Mouse (Mus musculus) liver, postnatal 0 days (tissue): ENCODE measurements at regions not wholly inside any gene's neighbourhood (a gene's known extent, or its start where the extent isn't known, plus 50 kb on each side); places are given as distances from the start of the nearest gene placed in this dataset.

Source experiments
- ATAC-seq: fragments of 200-750 bp; cut with Nextera tagmentation; 2 replicates; pipeline ENCODE4 v1.8.0; 2017; ENCODE audit warnings: mild to moderate bottlenecking, moderate library complexity
- DNase-seq: peaks from one replicate; pipeline ENCODE4 v3.0.0-alpha.2; 2016
- H3K27ac ChIP-seq: fragments of 300-500 bp; sonication (generic); 2 replicates; pipeline ENCODE4 v1.5.1; 2014; ENCODE audit warnings: antibody characterized with exemption, moderate library complexity, mild to moderate bottlenecking, low read depth
- H3K27me3 ChIP-seq: fragments of 300-500 bp; sonication (generic); 2 replicates; pipeline ENCODE4 v1.6.1; 2014; ENCODE audit warnings: low read length, control low read depth, mixed read lengths; ENCODE audit not compliant: insufficient read depth
- H3K36me3 ChIP-seq: fragments of 300-500 bp; sonication (generic); replicated peaks from 2 replicates; pipeline ENCODE4 v1.6.1; 2014; ENCODE audit warnings: mild to moderate bottlenecking, control low read depth, low read length, moderate library complexity, mixed read lengths; ENCODE audit not compliant: insufficient read depth
- H3K4me1 ChIP-seq: fragments of 300-500 bp; sonication (generic); 2 replicates; pipeline ENCODE4 v1.6.1; 2014; ENCODE audit warnings: antibody characterized with exemption, mild to moderate bottlenecking, control low read depth; ENCODE audit not compliant: insufficient read depth
- H3K4me2 ChIP-seq: fragments of 300-500 bp; sonication (generic); 2 replicates; pipeline ENCODE4 v1.6.1; 2014; ENCODE audit warnings: low read depth, mild to moderate bottlenecking, low read length, moderate library complexity, mixed read lengths
- H3K4me3 ChIP-seq: fragments of 300-500 bp; sonication (generic); 2 replicates; pipeline ENCODE4 v1.5.1; 2014; ENCODE audit warnings: low read depth, low read length
- H3K9ac ChIP-seq: fragments of 300-500 bp; sonication (generic); replicated peaks from 2 replicates; pipeline ENCODE4 v1.6.1; 2014; ENCODE audit warnings: mild to moderate bottlenecking, moderate library complexity
- H3K9me3 ChIP-seq: fragments of 300-500 bp; sonication (generic); 2 replicates; pipeline ENCODE4 v1.6.1; 2016; ENCODE audit warnings: mild to moderate bottlenecking, control low read depth, low read length, mixed read lengths
- CTCF ChIP-seq: sonication (generic); IDR thresholded peaks from 2 replicates; pipeline ENCODE4 v1.5.1; 2016; ENCODE audit warnings: antibody characterized with exemption, low read depth
- EP300 ChIP-seq: IDR thresholded peaks from 2 replicates; pipeline ENCODE4 v1.6.1; 2016; ENCODE audit warnings: antibody characterized with exemption, low read depth, mild to moderate bottlenecking
- WGBS: fragments of 180-500 bp; shearing (Covaris S2); extraction: QIAGEN DNeasy Blood & Tissue Kit; methylation state at CpG from one replicate; pipeline ENCODE4 v1.1.7; 2014; ENCODE audit not compliant: insufficient replicate concordance; 5-methylcytosine and 5-hydroxymethylcytosine counted together

DNA sequence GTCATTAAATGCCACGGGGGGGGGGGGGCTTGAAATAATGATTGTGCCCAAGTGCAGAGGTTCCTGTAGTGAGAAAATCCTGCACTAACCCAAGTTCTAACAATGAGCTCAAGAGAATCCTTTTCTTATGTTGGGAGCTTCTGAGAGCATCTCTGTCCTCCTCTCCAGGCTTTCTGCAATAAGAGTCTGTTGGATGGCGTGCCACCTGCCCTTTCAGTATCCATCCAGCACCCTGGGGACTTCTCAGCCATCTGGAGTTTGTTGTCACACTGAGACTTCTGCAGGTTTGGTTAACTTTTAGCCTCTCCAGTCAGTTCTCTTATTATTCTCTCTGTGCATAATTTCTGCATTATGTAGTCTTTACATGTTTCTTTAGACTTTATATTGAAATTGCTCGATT lies 530.1 kb downstream of the Plod2 start:
- TF ChIP-seq CTCF = no peak
- no peak for TF ChIP-seq EP300
- Histone ChIP-seq H3K9ac (no peak overlapping the region), H3K36me3 (no peaks in the 10 kb centered on the region), H3K9me3 (no peaks in the 10 kb centered on the region), H3K4me3 (no peak overlapping the region), H3K4me1 (no peaks in the 10 kb centered on the region), H3K27me3 (no peaks in the 10 kb centered on the region), H3K4me2 (no peak overlapping the region), H3K27ac (no peak overlapping the region)
- ATAC-seq (no peak), DNase-seq (no peak)
- WGBS = 56% methylated on average over 3 of the region's 3 CpGs

DNA sequence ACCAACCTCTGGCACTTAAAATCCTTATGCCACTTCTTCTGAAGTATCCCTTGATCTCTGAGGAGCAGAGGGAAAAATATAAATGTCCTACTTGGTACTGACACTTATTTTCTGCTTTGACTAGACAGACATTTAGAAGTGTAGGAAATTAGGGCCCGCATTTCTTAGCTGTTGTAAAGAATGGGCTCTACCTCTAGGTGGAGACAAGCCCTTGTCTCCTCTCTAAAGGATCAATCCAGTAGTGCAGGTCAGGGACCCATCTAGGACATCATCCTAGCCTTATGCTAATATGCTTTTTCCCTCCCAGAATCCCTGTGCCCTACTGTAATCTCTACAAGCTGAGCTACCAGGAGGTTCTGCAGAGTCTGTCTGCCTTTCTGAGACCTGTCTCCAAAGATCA lies 541.1 kb downstream of the Plod2 start:
- H3K4me2 ChIP-seq = no peak overlapping the region
- H3K4me1 ChIP-seq = no peaks in the 10 kb centered on the region
- no peak overlapping the region for H3K27ac ChIP-seq
- DNase-seq (no peak), ATAC-seq (no peak)
- H3K9me3 ChIP-seq = no peaks in the 10 kb centered on the region
- H3K9ac ChIP-seq = no peak overlapping the region
- 76% methylated on average over 1 of the region's 1 CpGs for WGBS
- TF ChIP-seq CTCF (0 out of 2 replicates have a peak, but pooled peaks have one; percentile 10), EP300 (no peak)
- no peak overlapping the region for H3K4me3 ChIP-seq
- H3K27me3 ChIP-seq = no peaks in the 10 kb centered on the region
- no peaks in the 10 kb centered on the region for H3K36me3 ChIP-seq

DNA sequence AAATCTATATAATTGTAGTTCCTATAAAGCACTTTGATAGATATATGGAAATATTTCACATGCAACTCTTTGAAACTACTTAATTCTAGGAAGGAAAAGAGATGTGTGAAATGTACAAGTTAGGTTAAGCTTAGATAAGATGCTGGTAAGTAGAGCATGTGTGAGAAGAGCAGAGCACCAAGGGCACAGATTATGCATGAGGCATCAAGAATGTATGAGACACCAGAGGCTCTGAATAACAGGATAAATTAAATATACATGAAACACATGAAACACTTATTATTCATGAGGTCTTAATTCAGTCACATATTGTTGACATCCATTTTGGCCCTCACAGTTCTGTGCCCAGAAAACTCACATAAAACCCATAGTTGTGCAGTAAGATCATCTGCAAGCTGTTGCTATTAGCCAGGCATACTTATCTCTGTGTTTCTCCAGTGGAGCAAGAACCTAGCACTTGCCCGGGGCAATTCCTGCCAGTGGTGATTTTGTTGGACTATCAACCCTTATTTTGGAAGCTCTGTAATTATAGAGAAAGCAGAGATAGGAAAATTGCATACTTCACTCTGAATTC lies 556.1 kb downstream of the Plod2 start:
- DNase-seq (no peak), ATAC-seq (no peak)
- Histone ChIP-seq H3K27ac (no peak overlapping the region), H3K4me1 (no peaks in the 10 kb centered on the region), H3K9me3 (no peaks in the 10 kb centered on the region), H3K4me3 (no peak overlapping the region), H3K4me2 (no peak overlapping the region), H3K27me3 (no peaks in the 10 kb centered on the region), H3K9ac (no peak overlapping the region), H3K36me3 (no peaks in the 10 kb centered on the region)
- TF ChIP-seq EP300 (no peak), CTCF (no peak)
- WGBS = 64% methylated on average over 1 of the region's 1 CpGs

DNA sequence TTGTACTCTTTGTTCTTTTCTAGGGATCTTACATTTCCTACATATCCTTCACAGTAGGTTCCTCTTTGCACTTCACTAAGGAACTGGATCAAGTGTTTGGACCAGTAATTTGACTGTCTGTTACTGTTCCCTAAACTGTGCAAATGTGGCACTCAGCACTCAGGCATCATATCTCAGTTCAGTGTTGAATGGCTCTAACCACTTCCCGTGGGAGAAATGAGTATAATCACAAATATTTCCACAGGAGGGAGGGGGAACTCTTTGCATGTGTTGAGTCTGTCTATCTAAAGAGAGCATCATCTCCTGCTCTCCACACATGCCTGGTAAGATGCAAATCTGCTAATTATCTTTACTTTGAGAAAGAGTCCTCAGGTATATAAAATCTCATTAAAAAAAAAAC lies 588.5 kb downstream of the Plod2 start:
- Histone ChIP-seq H3K4me3 (no peak overlapping the region), H3K27ac (no peak overlapping the region), H3K36me3 (no peaks in the 10 kb centered on the region), H3K4me1 (no peaks in the 10 kb centered on the region), H3K9ac (no peak overlapping the region), H3K4me2 (no peak overlapping the region), H3K9me3 (no peaks in the 10 kb centered on the region), H3K27me3 (no peaks in the 10 kb centered on the region)
- WGBS = 52% methylated on average over 1 of the region's 1 CpGs
- DNase-seq = no peak
- no peak for ATAC-seq
- TF ChIP-seq CTCF = no peak
- no peak for TF ChIP-seq EP300

DNA sequence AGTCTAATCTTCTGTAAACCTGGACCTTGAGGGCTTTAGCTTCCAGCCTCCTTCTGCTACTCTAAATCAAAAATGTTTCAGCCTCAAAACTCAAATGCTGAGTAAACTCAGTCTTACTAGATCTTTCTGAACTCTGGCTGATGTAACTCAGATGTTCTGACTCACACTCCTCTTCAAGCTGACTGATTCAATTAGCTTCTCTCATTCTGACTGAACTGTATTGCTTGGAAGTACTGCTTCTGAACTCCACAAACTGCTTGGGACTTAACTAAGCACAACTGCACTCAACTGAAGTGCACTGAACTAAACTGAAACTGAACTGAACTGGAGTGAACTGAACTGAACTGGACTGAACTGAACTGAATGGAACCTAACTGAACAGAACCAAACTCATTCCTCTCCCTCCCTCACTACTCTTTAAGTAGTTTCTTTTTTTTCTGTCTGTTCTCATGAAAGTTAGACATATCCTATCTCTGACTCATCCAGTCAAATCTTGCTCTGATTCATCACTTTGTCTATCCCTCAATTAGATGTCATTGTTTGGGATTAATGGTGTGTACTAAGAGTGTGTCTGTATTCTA lies 589.7 kb downstream of the Plod2 start:
- Histone ChIP-seq H3K36me3 (no peaks in the 10 kb centered on the region), H3K4me3 (no peak overlapping the region), H3K9ac (no peak overlapping the region), H3K4me1 (no peaks in the 10 kb centered on the region), H3K4me2 (no peak overlapping the region), H3K9me3 (no peaks in the 10 kb centered on the region), H3K27ac (no peak overlapping the region), H3K27me3 (no peaks in the 10 kb centered on the region)
- no peak for DNase-seq
- no peak for TF ChIP-seq CTCF
- no peak for TF ChIP-seq EP300
- ATAC-seq = no peak

DNA sequence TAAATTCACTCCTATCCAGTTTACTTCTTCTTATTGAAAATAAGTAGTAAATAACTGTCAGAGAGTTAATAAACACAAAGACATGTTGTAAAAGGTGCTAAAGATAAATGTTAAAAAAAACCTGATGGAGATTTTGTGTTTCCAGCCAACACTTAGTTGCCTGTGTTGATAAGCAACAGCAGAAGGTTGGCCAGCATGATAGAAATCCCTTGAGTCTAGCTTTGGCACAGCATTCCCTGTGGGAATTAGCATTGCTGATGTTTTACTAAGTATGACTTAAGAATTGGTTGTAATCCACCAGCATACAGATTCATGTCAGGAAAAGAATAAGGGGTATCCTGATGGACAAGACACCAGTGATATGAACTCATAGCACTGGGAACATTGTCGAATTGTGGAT lies 594.3 kb downstream of the Plod2 start:
- Histone ChIP-seq H3K4me2 (no peak overlapping the region), H3K27ac (no peak overlapping the region), H3K36me3 (no peaks in the 10 kb centered on the region), H3K4me3 (no peak overlapping the region), H3K9me3 (no peaks in the 10 kb centered on the region), H3K27me3 (no peaks in the 10 kb centered on the region), H3K4me1 (no peaks in the 10 kb centered on the region), H3K9ac (no peak overlapping the region)
- ATAC-seq = no peak
- no peak for DNase-seq
- TF ChIP-seq CTCF = no peak
- no peak for TF ChIP-seq EP300
- 67% methylated on average over 1 of the region's 1 CpGs for WGBS

DNA sequence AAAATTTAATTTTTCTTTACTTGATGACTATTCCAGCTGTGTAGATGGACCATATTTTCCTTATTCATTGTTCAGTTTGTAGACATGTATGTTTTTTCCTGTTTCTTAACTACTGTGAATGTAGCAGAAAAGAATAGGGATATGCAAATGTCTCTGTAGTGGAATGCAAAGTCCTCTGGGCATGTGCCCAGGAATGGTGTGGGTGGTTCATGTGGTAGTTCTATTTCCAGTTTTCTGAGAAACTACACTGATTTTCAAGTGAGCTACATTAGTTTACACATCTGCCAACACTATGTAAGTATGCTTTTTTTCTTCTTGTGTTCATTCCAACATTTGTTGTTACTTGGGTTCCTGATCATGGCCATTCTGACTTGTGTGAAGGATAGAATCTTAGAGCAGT lies 628.0 kb downstream of the Plod2 start:
- H3K27me3 ChIP-seq = no peaks in the 10 kb centered on the region
- H3K4me1 ChIP-seq = no peaks in the 10 kb centered on the region
- no peak for ATAC-seq
- H3K36me3 ChIP-seq = no peaks in the 10 kb centered on the region
- H3K4me3 ChIP-seq = no peak overlapping the region
- H3K9ac ChIP-seq = no peak overlapping the region
- no peak for DNase-seq
- no peak overlapping the region for H3K4me2 ChIP-seq
- TF ChIP-seq EP300 (no peak), CTCF (no peak)
- H3K27ac ChIP-seq = no peak overlapping the region
- no peaks in the 10 kb centered on the region for H3K9me3 ChIP-seq
